In the genomic region with DNA sequence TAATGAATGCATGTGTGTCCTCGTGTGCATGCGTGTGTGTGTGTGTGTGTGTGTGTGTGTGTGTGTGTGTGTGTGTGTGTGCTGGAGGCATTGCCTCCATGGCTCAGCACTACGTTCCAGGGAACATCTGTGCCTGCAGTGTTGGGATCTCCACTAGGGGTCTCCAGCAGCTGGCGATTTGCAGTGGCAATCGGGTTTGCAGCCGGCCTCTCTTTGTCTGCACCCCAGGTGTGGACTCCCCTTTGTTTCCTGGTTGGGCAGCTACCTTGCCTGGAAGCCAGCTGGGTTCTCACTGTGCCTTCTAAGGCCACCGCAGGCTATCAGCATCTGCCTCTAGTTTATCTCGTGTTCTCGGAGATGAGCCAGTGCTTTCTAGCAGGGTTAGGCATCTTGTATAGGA, we compare ENCODE assay signal across 8 mouse cellular contexts. TPM values are rescaled to one million over a fixed set of nuclear protein-coding genes. Genes with fewer than 3 reads are reported as not detected.
DNase-seq lines count a peak whose midpoint lies in the region; TF ChIP-seq lines count a peak whose summit lies in the region.

No protein-coding gene starts in this region.

- peak overlapping the region; percentile 80 for H3K27ac ChIP-seq in embryonic facial prominence, embryonic 10.5 days (replicated peaks)
- H3K27ac ChIP-seq in liver, adult 2 months (replicated peaks; ENCODE audit: insufficient read depth, low read depth, low read length): no peak overlapping the region

- DNase-seq in cerebellum, adult 18-20 months: peak; percentile 55 to 57
- no peak for DNase-seq in cerebellum, adult 11 months
- peak; percentile 89 for DNase-seq in embryonic facial prominence, embryonic 10.5 days (ENCODE audit: low spot score)
- DNase-seq in heart, adult 9 months (ENCODE audit: low spot score in 2 of 2): peak; percentile 36 to 53
- peak; percentile 62 to 82 for DNase-seq in kidney, adult 8-10 months
- DNase-seq in liver, adult 2 months (ENCODE audit: extremely low read depth, low read depth, low spot score): peak; percentile 67
- DNase-seq in spleen, postnatal 4 days (ENCODE audit: low spot score in 2 of 2): peak; percentile 50 to 78

- 3% methylated on average over 9 of the region's 9 CpGs for WGBS in embryonic facial prominence, embryonic 10.5 days
- 5% methylated on average over 9 of the region's 9 CpGs for WGBS in liver, adult 2 months

- peak overlapping the region; percentile 35 for H3K4me3 ChIP-seq in embryonic facial prominence, embryonic 10.5 days
- H3K4me3 ChIP-seq in liver, adult 2 months (ENCODE audit: insufficient read depth, low read depth, low read length): no peak overlapping the region
- no peak overlapping the region for H3K4me3 ChIP-seq in myocyte

- H3K4me1 ChIP-seq in embryonic facial prominence, embryonic 10.5 days: peaks cover 28% of the 10 kb centered on the region
- peaks cover 11% of the 10 kb centered on the region; the same call in 1 of the 2 replicates for H3K4me1 ChIP-seq in liver, adult 2 months (ENCODE audit: control insufficient read depth, insufficient read depth, low read length)

- no peak overlapping the region for H3ac ChIP-seq in myocyte (ENCODE audit: control insufficient read depth, insufficient read length)

- H3K79me2 ChIP-seq in liver, adult 2 months (ENCODE audit: control insufficient read depth, insufficient read depth, low read length): no peaks in the 10 kb centered on the region
- no peaks in the 10 kb centered on the region for H3K79me2 ChIP-seq in myocyte (ENCODE audit: control insufficient read depth, insufficient read depth)

- peak; percentile 94 for TF ChIP-seq CTCF in liver, adult 2 months (IDR thresholded peaks at IDR 0.05; ENCODE audit: low read depth, low read length)

- H3K4me2 ChIP-seq in myocyte (ENCODE audit: low read depth): peak overlapping the region; percentile 32

- H3K9ac ChIP-seq in liver, adult 2 months (ENCODE audit: low read depth, low read length): no peak overlapping the region

- no peaks in the 10 kb centered on the region for H3K36me3 ChIP-seq in embryonic facial prominence, embryonic 10.5 days (replicated peaks)
- no peaks in the 10 kb centered on the region for H3K36me3 ChIP-seq in liver, adult 2 months (ENCODE audit: control insufficient read depth, insufficient read depth, low read length)
- no peaks in the 10 kb centered on the region for H3K36me3 ChIP-seq in myocyte (ENCODE audit: control insufficient read depth, insufficient read depth)

- no peaks in the 10 kb centered on the region for H3K9me3 ChIP-seq in embryonic facial prominence, embryonic 10.5 days

- H3K27me3 ChIP-seq in embryonic facial prominence, embryonic 10.5 days (replicated peaks; ENCODE audit: low read depth, poor library complexity, severe bottlenecking): peaks cover 42% of the 10 kb centered on the region
- no peaks in the 10 kb centered on the region for H3K27me3 ChIP-seq in liver, adult 2 months (ENCODE audit: control insufficient read depth, insufficient read depth, low read length)
- H3K27me3 ChIP-seq in myocyte (ENCODE audit: control insufficient read depth, insufficient read depth, insufficient read length): no peaks in the 10 kb centered on the region

- no peak for TF ChIP-seq POLR2A in liver, adult 2 months (IDR thresholded peaks at IDR 0.05; ENCODE audit: extremely low read depth, insufficient read depth, low read length)
- TF ChIP-seq POLR2A in myocyte (IDR thresholded peaks at IDR 0.05; ENCODE audit: insufficient read length, low read depth): no peak

TF ChIP-seq in myocyte, 11 proteins besides CTCF, POLR2A, EP300 and RAD21:
- TF ChIP-seq MYOD1 (IDR thresholded peaks at IDR 0.05; ENCODE audit: control insufficient read depth in 1 of 3, insufficient read length in 2 of 3, low read depth in 2 of 3) (peak in 1 of 3 experiments; percentile 34), E2F4 (IDR thresholded peaks at IDR 0.05; ENCODE audit: insufficient read depth) (no peak), MYOG (IDR thresholded peaks at IDR 0.05; ENCODE audit: control insufficient read depth in 1 of 3, insufficient read depth in 1 of 3, insufficient read length in 2 of 3, low read depth in 2 of 3) (peak in 1 of 3 experiments; percentile 19), CEBPB (IDR thresholded peaks at IDR 0.05; ENCODE audit: insufficient read depth, poor library complexity, severe bottlenecking) (no peak), POLR2AphosphoS2 (IDR thresholded peaks at IDR 0.05; ENCODE audit: insufficient read length, low read depth) (no peak)
TF ChIP-seq in myocyte: peak in this region for 2.

RNA-seq across cellular contexts. Expression of a gene that starts 4.9 kb away (rescaled TPM):
- 10.7 and 11.3 TPM in 2 replicates for polyA plus RNA-seq in embryonic facial prominence, embryonic 10.5 days (2016; fragmentation: Nextera tagmentation; extraction: Ambion mirVana)
- 36.2 and 46.2 TPM in 2 replicates for total RNA-seq in liver, adult 2 months (2014; rRNA removed)
- polyA plus RNA-seq in liver, adult 2 months (2012; rRNA removed): 35.6 and 37.3 TPM in 2 replicates
- 6.5 TPM for polyA plus RNA-seq in myocyte (2012; fragmentation: generic; extraction: Trizol)

RNA-seq across cellular contexts. Expression of a gene that starts 56.0 kb away (rescaled TPM):
- polyA plus RNA-seq in embryonic facial prominence, embryonic 10.5 days (2016; fragmentation: Nextera tagmentation; extraction: Ambion mirVana): 0.10 and 0.22 TPM in 2 replicates
- not detected in 2 replicates for total RNA-seq in liver, adult 2 months (2014; rRNA removed)
- not detected in 2 replicates for polyA plus RNA-seq in liver, adult 2 months (2012; rRNA removed)
- not detected for polyA plus RNA-seq in myocyte (2012; fragmentation: generic; extraction: Trizol)
